ENCODE assay signal across 19 mouse cellular contexts in genomic region chr16:91848906-91849603, GRCm38 (mm10).
DNase-seq lines count a peak whose midpoint lies in the region; ATAC-seq and TF ChIP-seq lines count a peak whose summit lies in the region.
"Had no signal": no experiment of that assay in that cellular context is flagged by ENCODE, and none has a peak within 500 bp of the region (broad histone marks: within the 10 kb centered on the region; RNA-seq: fewer than 3 reads in every experiment).

No protein-coding gene starts in this region.

- no peaks in the 10 kb centered on the region for H3K79me2 ChIP-seq in heart, adult 2 months (replicated peaks; ENCODE audit: control insufficient read depth, insufficient read depth, low read length)

- H3K9ac ChIP-seq in heart, adult 2 months (ENCODE audit: low read depth, low read length), result no peak overlapping the region
- H3K9ac ChIP-seq: forebrain, postnatal 0 days; heart, embryonic 13.5 days; lung, embryonic 15.5 days had no signal

- peak; percentile 89 for ATAC-seq in megakaryocyte, adult 5-6 weeks (ENCODE audit: poor library complexity, severe bottlenecking)
- ATAC-seq in CD4-positive, CD25-positive, alpha-beta regulatory T cell, adult 4 months, result no peak
- ATAC-seq: forebrain, postnatal 0 days; hindbrain, embryonic 16.5 days; midbrain, embryonic 16.5 days; Patski had no signal

- no peak for TF ChIP-seq POLR2A in heart, adult 2 months (IDR thresholded peaks at IDR 0.05; ENCODE audit: insufficient read depth, low read depth, low read length)
- TF ChIP-seq POLR2A in lung, adult 2 months (IDR thresholded peaks at IDR 0.05; ENCODE audit: borderline replicate concordance, extremely low read depth, low read depth, low read length), result no peak
- no peak for TF ChIP-seq POLR2A in thymus, adult 2 months (IDR thresholded peaks at IDR 0.05; ENCODE audit: control insufficient read depth, extremely low read depth, insufficient read depth, low read length, poor library complexity)

- H3K4me1 ChIP-seq in heart, adult 2 months (ENCODE audit: control insufficient read depth, insufficient read depth, low read length), result peaks cover 16% of the 10 kb centered on the region
- peaks cover 52% of the 10 kb centered on the region for H3K4me1 ChIP-seq in heart, embryonic 10.5 days
- H3K4me1 ChIP-seq in lung, adult 2 months (ENCODE audit: control insufficient read depth, insufficient read depth, low read length), result peaks cover 7% of the 10 kb centered on the region; the same call in 1 of the 2 replicates
- H3K4me1 ChIP-seq in thymus, adult 2 months (replicated peaks; ENCODE audit: control insufficient read depth, insufficient read depth, low read length), result no peaks in the 10 kb centered on the region

- peak overlapping the region; percentile 76 for H3K27ac ChIP-seq in heart, adult 2 months
- H3K27ac ChIP-seq in heart, embryonic 10.5 days, result no peak overlapping the region
- no peak overlapping the region for H3K27ac ChIP-seq in thymus, adult 2 months (ENCODE audit: control insufficient read depth, insufficient read depth, low read length)
- H3K27ac ChIP-seq: left cerebral cortex, adult 2 months; lung, embryonic 15.5 days had no signal

- H3K27me3 ChIP-seq in heart, adult 2 months (ENCODE audit: control insufficient read depth, insufficient read depth, low read length), result no peaks in the 10 kb centered on the region
- no peaks in the 10 kb centered on the region for H3K27me3 ChIP-seq in heart, embryonic 10.5 days (ENCODE audit: insufficient read depth, poor library complexity, severe bottlenecking)
- no peaks in the 10 kb centered on the region for H3K27me3 ChIP-seq in thymus, adult 2 months (ENCODE audit: control insufficient read depth, insufficient read depth, low read length)
- H3K27me3 ChIP-seq: CH12.LX; heart, embryonic 13.5 days; lung, embryonic 15.5 days; Patski had no signal

- H3K4me3 ChIP-seq in heart, adult 2 months, result no peak overlapping the region
- no peak overlapping the region for H3K4me3 ChIP-seq in heart, embryonic 10.5 days
- no peak overlapping the region for H3K4me3 ChIP-seq in lung, adult 2 months (replicated peaks; ENCODE audit: extremely low read depth, low read depth, low read length)
- no peak overlapping the region for H3K4me3 ChIP-seq in thymus, adult 2 months (ENCODE audit: control insufficient read depth, insufficient read depth, low read length)
- H3K4me3 ChIP-seq: heart, embryonic 13.5 days; left cerebral cortex, adult 2 months; lung, embryonic 15.5 days had no signal

- 59% methylated on average over 7 of the region's 7 CpGs for WGBS in heart, adult 2 months
- 95% methylated on average over 7 of the region's 7 CpGs for WGBS in heart, embryonic 10.5 days
- 72% methylated on average over 7 of the region's 7 CpGs for WGBS in lung, adult 2 months
- 92% methylated on average over 7 of the region's 7 CpGs for WGBS in thymus, adult 2 months

- intact Hi-C loops in heart, adult 2 months (cut with DNase I), result no loop called here

- DNase-seq in heart, adult 2 months, result peak in 1 of 2 experiments; percentile 44
- DNase-seq in heart, embryonic 10.5 days (ENCODE audit: low spot score), result no peak
- DNase-seq in lung, postnatal 10 days, result peak; percentile 35
- no peak for DNase-seq in lung, adult 2 months
- peak; percentile 64 for DNase-seq in fibroblast of lung, adult 2 months (ENCODE audit: low read depth)
- no peak for DNase-seq in thymus, adult 2 months
- DNase-seq: adrenal gland, adult 2 months; forebrain, postnatal 0 days; kidney, postnatal 4 days; thymus, adult 18-20 months had no signal

- TF ChIP-seq CTCF in heart, adult 2 months (IDR thresholded peaks at IDR 0.05), result no peak
- no peak for TF ChIP-seq CTCF in lung, adult 2 months (IDR thresholded peaks at IDR 0.05; ENCODE audit: insufficient read depth, low read length)
- TF ChIP-seq CTCF in thymus, adult 2 months (IDR thresholded peaks at IDR 0.05; ENCODE audit: borderline replicate concordance, control insufficient read depth, extremely low read depth, insufficient read depth, low read length, poor library complexity), result no peak

- 0 out of 2 replicates have a peak, but pooled peaks cover 2% of the 10 kb centered on the region for H3K36me3 ChIP-seq in heart, adult 2 months (ENCODE audit: control insufficient read depth, insufficient read depth, low read length)
- peaks cover 68% of the 10 kb centered on the region for H3K36me3 ChIP-seq in heart, embryonic 10.5 days
- no peaks in the 10 kb centered on the region for H3K36me3 ChIP-seq in thymus, adult 2 months (ENCODE audit: control insufficient read depth, insufficient read depth, low read length)

- H3K9me3 ChIP-seq in heart, embryonic 10.5 days, result no peaks in the 10 kb centered on the region
- H3K9me3 ChIP-seq: heart, embryonic 13.5 days; lung, embryonic 15.5 days had no signal

- no peak for TF ChIP-seq EP300 in heart, adult 2 months (IDR thresholded peaks at IDR 0.05; ENCODE audit: insufficient read depth, low read depth, low read length)

Comparison
In these comparisons a context has a peak if more than half of its experiments do, and no peak if none do; other contexts are left out.
1. DNase-seq: peak in lung, postnatal 10 days (single experiment) and fibroblast of lung, adult 2 months (single experiment); none in heart, embryonic 10.5 days (single experiment), lung, adult 2 months (single experiment) and thymus, adult 2 months (single experiment).